Mouse (Mus musculus) thymus, postnatal 4 days (tissue): ENCODE results near the gene Usp11.
A peak's percentile ranks its signal among the peaks of the same experiment; 100 is the strongest.

ENCODE experiments used
- DNase-seq: peaks from one replicate; pipeline ENCODE4 v3.0.0; 2021

The Usp11 gene

DNA sequence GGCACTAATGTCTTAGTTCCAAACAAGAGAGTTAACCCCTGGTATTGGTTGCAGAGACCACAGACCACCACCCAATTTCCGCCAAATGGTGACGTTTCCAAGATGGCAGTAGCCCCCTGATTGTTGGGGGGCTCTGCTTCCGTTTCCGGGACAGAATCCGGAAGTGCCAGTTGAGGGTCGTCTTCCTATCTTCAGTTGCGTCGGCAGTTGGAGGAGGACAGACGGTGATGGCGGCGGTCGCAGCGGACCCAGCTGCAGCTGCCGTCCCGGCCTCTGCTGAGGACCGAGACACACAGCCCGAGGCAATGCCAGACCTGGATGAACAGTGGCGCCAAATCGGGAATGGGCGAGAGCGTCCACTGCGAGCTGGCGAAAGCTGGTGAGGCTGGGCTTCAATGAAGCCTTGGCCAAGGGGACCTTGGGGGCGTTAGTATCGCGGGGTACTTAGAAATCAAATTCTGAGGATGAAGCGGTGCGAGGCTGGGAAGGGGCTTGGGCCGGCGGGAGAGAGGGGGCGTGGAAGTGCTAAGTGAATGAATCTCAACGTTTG is at the start of gene Usp11:
TSS of gene Usp11 (plus strand) at position 166 of the 550 bp plus-strand sequence.
- DNase-seq: peak; percentile 58

DNA sequence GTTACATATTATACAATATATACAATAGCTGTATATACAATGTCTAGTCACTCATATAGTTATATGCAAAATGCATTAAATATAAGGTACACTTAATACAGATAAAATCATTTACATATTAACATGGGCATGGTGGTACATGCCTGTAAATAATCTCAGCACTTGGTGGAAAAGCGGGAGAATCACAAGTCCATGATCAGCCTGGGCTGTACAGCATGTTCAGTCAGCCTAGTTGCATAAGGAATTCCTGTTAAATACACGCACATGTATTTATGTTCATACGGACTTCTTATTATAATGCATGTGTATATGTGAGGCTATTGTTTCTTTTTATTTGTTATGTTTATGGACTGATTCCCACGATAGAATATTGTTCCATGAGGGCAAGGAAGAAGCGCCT is 46.1 kb upstream of the Usp11 start:
- no peak for DNase-seq

GRCm38 (mm10) chrX:20658026-20658652 is 45.6 kb upstream of the Usp11 start, which contains the start of gene Uba1:
TSS of gene Uba1 (plus strand) at chrX:20658326.
- peak; percentile 86 for DNase-seq

- DNase-seq: peak; percentile 39
Measured at GRCm38 (mm10) chrX:20658891-20659406, 44.8 kb upstream of the Usp11 start.

GRCm38 (mm10) chrX:20662317-20662715 is 41.4 kb upstream of the Usp11 start:
- no peak for DNase-seq

DNA sequence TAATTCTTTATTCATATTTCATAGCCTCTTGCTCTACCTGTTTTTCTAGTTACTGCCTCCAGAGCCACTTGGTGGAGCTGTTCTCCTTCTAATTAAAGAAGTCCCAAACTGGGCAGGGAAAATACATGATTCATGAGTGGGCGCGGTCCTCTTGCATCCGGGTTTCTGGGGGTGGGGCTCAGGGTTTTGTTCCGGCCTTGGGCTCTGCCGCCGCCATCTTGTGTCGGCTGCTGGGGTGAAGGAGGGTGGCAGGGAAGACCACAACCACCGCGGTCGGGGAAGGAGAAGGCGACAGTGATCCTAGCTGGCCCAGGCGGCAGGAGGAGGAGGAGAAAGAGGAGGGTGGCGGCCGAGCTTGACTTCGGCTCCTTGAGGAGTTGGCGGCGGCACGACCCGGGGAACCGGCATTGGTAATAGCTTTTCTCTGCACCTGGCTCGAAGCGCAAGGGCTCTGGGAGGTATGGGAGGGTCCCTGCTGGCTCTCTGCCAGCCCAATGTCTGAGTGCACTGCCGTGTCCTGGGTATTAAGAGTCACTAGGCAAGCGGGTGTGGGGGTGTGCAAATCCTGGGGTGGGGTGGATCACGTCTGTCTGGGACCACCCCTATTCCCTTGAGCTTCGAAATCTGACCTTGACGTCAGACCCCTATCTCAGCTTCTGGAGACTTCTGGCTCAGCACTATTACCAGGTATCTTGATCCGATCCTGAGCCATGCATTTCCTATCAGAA is 40.8 kb upstream of the Usp11 start:
- DNase-seq: peak; percentile 82

- DNase-seq: no peak
Measured at GRCm38 (mm10) chrX:20663444-20663790, 40.3 kb upstream of the Usp11 start.

DNA sequence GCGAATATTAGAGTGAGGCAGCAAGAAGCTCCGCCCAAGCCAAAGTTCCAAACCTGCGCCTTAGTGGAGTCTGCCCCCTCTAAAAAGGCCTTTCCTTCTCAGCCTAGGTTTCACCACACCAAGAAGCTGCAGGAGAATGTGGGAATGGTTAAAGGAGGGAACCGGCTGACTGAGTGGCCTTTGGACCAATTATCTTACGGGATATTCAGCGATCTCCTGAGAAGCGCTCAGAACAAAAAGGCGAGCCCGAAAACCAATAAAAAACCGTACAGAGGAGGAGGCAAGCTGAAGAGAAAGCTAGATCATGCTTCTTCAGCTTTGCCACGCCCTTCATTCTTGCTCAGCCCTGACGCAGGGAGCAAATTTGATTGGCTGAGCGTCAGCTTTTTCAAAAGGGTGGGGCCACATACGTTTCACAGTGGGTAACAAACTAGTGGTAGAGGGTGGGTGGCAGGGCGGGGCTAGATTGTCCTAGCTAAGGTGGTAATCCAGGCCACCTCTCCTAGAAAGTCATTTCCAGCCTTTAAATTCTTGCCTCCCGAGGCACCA is 16.1 kb upstream of the Usp11 start, which contains the start of gene Cdk16:
TSS of gene Cdk16 (plus strand) at position 436 of the 549 bp plus-strand sequence.
- DNase-seq: peak; percentile 78

DNA sequence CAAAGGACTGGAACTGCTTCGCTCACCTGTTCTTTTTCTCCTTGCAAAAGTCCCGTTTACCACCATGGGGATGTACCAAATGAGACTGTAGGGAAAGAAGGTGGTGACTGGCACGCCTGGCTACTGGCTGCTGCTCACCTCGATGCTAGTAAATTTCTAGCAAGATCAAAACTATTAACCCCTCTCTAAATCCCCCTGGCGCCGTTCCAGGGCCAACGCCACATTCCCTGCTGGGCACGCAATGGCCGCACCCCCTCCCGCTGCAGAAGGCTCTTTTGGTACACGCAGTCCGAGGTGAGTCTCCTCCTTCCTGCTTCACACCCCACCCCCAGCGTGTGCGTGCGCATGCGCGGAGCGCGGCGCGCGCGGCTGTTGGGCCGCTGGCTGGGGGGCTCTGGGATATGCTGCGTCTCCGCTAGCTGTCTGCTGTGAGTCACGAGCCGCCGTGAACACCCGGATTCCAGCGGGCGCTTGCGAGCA is 15.6 kb upstream of the Usp11 start:
- peak; percentile 85 for DNase-seq

GRCm38 (mm10) chrX:20688615-20689014 is 15.1 kb upstream of the Usp11 start:
- peak; percentile 82 for DNase-seq

DNA sequence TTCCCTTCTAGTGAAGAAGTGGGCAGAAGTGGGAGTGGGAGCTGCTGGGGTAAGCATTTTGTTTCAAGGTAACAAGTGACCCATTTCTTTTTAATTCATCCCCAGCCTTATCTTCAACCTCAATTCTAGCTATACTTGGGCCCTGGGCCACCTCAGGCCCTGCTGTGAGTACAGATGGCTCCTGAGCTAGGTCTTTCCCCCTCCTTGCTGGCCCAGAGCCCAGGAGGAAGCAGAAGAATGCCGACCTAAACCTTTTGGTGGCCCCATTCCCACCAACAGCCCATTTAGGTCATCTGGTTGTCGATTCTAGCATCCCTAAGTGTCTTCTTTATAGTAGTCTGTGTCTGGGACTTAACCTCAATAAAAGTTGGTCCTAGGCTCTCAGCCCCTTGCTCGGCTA is 12.1 kb upstream of the Usp11 start:
- no peak for DNase-seq

GRCm38 (mm10) chrX:20692616-20693015 is 11.1 kb upstream of the Usp11 start:
- no peak for DNase-seq

DNA sequence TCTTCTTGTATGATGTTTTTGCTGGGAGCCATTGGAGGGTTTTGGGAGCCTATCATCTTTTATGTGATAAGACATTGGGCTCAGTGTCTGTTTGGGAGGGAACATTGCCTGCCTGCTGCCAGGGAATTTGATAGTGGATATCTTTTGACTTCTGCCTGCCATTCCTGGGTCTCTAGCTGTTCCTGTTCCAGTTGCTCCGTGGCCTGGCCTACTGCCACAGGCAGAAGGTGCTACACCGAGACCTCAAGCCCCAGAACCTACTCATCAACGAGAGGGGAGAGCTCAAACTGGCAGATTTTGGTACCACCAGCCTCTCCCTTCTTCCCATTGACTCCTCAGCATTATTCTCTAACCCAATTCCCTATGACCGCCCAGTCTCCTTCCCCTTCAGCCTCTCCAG is 7.9 kb upstream of the Usp11 start:
- no peak for DNase-seq

- DNase-seq: peak; percentile 77
Measured at GRCm38 (mm10) chrX:20704295-20705082, 783 bp downstream of the Usp11 start.

DNA sequence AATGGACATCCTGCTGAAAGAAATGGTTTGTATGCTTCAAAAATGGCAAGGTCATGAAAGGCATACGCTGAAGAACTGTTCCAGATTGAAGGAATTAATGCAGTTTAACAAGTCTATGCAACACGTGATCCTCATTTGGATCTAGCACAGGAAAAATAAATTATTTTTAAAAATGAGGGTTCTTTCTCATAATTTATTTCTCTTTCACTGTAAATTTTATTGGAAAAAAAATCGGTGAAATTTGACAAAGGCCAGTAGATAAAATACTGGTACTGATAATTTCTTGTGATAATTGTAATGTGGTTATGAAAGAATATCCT is 1.3 kb downstream of the Usp11 start:
- DNase-seq: no peak

DNA sequence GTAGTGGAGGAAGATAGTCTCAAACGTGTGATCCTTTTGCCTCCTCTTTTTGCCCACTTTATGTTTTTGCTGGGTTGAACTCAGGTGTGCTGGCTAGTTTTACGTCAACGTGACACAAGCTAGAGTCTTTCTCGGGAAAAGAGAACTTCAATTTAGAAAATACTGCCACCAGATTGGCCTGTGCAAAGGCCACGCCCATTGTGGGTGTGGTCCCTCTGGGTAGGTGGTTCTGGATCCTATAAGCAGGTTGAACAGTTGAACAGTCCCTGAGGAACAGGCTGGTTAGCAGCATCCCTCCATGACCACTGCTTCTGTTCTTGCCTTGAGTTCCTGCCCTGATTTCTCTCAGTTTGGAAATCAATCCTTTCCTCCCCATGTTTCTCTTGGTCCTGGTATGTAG is 25.0 kb downstream of the Usp11 start:
- DNase-seq: no peak

DNA sequence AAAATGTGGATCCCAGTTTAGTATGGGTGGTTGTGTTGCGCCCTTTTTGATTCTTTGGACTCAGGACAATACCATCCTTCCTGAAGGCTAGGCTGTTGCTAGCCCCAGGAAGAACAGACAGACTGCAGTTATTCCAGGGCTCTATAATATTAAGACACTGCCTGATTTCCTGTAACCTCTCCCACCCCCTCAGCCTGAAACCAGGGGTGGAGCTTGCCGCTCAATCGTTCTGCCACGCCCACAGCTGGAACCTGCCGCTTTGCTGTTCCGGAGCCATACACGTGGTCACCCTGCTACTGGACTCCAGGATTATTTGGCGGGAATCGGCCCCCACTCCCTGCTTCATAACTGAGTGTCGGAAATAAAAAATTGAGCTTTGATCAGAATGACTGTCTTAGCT is 26.3 kb downstream of the Usp11 start:
- DNase-seq: peak; percentile 10

DNA sequence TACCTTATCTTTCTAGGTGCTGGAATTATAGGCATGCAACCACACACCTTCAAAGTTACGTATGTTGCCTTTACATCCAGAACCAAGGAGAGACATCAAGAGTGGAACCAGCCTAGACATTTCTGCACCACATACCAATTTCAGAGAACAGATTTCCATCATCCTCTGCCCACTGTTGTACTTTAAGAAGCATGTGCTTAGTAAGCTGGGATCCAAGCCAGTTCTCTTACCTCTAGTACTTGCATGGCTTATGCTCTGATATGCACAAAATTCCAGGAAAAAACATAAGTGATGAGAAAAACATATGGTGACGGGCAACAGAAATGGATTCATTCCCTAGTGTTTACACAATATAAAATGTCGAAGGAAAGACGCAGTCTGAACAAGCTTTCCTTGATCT is 32.8 kb downstream of the Usp11 start:
- DNase-seq: no peak

DNA sequence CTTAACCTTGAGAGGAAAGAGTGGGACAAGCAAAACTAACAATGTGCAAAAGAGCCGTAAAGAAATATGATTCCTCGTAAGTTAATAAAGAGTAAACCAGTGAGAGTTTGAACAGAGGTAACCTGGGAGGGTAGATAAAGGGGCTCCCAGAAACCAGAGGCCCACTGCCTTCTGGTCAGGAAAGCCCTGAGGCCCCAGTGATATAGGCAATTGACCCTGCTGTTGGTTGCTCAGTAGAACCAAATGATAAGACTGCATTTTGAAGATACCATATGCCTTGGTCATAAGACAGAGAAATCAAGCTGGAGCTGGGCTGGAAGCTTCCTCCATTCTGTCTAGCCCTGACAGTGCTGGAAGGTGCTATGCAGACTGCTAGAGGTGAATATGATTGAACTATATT is 45.1 kb downstream of the Usp11 start:
- no peak for DNase-seq

DNA sequence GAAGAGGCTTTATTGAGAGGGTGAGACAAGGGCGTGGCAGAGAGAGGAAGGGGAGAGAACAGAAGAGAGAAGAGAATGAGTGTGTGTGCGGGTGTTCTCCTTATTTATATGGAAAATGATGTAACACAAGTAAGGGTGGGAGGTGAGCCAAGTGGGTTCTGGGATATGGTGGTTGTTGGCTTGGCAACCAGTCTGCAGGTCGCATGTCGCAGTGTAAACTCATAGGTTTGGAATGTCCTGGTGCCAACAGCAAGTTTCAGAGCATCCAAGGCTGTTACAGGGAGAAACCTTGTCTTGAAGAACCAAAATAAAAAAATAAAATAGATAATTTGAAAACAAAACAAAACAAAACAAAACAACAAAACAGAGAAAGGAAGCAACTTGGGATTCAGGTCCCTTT is 57.5 kb downstream of the Usp11 start:
- DNase-seq: no peak
